Comparison of ENCODE assay signal across 7 mouse cellular contexts in the genomic region with DNA sequence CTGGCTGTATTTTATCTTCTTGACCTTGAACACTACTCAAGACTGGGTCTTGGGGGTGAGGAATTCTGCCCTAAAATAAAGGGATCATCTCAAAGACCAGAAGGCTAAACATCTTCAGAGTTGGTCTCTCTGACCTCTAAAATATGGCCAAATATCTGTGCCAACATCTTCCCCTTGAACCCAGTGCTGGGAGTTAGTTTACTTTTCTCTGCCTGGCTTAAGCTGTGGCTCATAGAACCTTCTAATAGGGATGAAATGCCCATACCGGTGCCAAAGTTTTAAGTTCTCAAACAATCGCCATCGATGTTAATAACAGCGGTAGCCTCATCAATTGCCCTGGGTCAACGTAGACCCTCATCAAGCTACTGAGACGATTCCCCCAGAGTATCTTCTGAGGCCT. TPM values are rescaled to one million over a fixed set of nuclear protein-coding genes. Genes with fewer than 3 reads are reported as not detected.
DNase-seq lines count a peak whose midpoint lies in the region; ATAC-seq and TF ChIP-seq lines count a peak whose summit lies in the region.

No protein-coding gene starts in this region.

- peaks cover 4% of the 10 kb centered on the region; the same call in 1 of the 2 replicates for H3K4me1 ChIP-seq in lung, embryonic 14.5 days (ENCODE audit: insufficient read depth)
- peaks cover 4% of the 10 kb centered on the region; the same call in 1 of the 2 replicates for H3K4me1 ChIP-seq in forebrain, embryonic 11.5 days (replicated peaks; ENCODE audit: control insufficient read depth, insufficient read depth, low read length)
- H3K4me1 ChIP-seq in limb, embryonic 12.5 days (replicated peaks) = peaks cover 11% of the 10 kb centered on the region
- peaks cover 18% of the 10 kb centered on the region for H3K4me1 ChIP-seq in olfactory bulb, adult 2 months (ENCODE audit: control insufficient read depth, insufficient read depth, low read length)

- H3K36me3 ChIP-seq in lung, embryonic 14.5 days (ENCODE audit: insufficient read depth) = no peaks in the 10 kb centered on the region
- H3K36me3 ChIP-seq in forebrain, embryonic 11.5 days (ENCODE audit: control insufficient read depth, insufficient read depth, low read length) = no peaks in the 10 kb centered on the region
- H3K36me3 ChIP-seq in limb, embryonic 12.5 days = 0 out of 2 replicates have a peak, but pooled peaks cover 3% of the 10 kb centered on the region

- no peak overlapping the region for H3K27ac ChIP-seq in lung, embryonic 14.5 days (ENCODE audit: low read depth)
- no peak overlapping the region for H3K27ac ChIP-seq in forebrain, embryonic 11.5 days (ENCODE audit: low read depth, low read length)
- no peak overlapping the region for H3K27ac ChIP-seq in limb, embryonic 12.5 days
- no peak overlapping the region for H3K27ac ChIP-seq in olfactory bulb, adult 2 months (ENCODE audit: insufficient read depth, low read depth, low read length)

- no peak for ATAC-seq in lung, embryonic 14.5 days (ENCODE audit: insufficient read depth)
- no peak for ATAC-seq in forebrain, embryonic 11.5 days (replicated peaks; ENCODE audit: low FRiP score)
- ATAC-seq in limb, embryonic 12.5 days (ENCODE audit: insufficient number of reproducible peaks, insufficient read depth, low FRiP score, low TSS enrichment, low read depth) = no peak

- peaks cover 56% of the 10 kb centered on the region for H3K27me3 ChIP-seq in lung, embryonic 14.5 days (ENCODE audit: insufficient read depth, low read length)
- peaks cover 35% of the 10 kb centered on the region for H3K27me3 ChIP-seq in forebrain, embryonic 11.5 days (ENCODE audit: control insufficient read depth, insufficient read depth, low read length)
- peaks cover 68% of the 10 kb centered on the region for H3K27me3 ChIP-seq in limb, embryonic 12.5 days

- peak overlapping the region; percentile 51; the same call in 1 of the 2 replicates for H3K9ac ChIP-seq in lung, embryonic 14.5 days
- H3K9ac ChIP-seq in forebrain, embryonic 11.5 days (ENCODE audit: low read length) = peak overlapping the region; percentile 41
- H3K9ac ChIP-seq in limb, embryonic 12.5 days (replicated peaks) = peak overlapping the region; percentile 66

- H3K4me2 ChIP-seq in lung, embryonic 14.5 days = peak overlapping the region; percentile 99
- H3K4me2 ChIP-seq in forebrain, embryonic 11.5 days (ENCODE audit: low read depth, low read length, severe bottlenecking) = peak overlapping the region; percentile 99
- H3K4me2 ChIP-seq in limb, embryonic 12.5 days = peak overlapping the region; percentile 98

- H3K4me3 ChIP-seq in lung, embryonic 14.5 days (ENCODE audit: low read depth, low read length) = peak overlapping the region; percentile 54
- peak overlapping the region; percentile 49 for H3K4me3 ChIP-seq in forebrain, embryonic 11.5 days (ENCODE audit: low read depth, low read length)
- H3K4me3 ChIP-seq in limb, embryonic 12.5 days (replicated peaks) = peak overlapping the region; percentile 60
- peak overlapping the region; percentile 54 for H3K4me3 ChIP-seq in olfactory bulb, adult 2 months (ENCODE audit: insufficient read depth, low read depth, low read length)

- H3K9me3 ChIP-seq in lung, embryonic 14.5 days (ENCODE audit: low read depth, low read length) = no peaks in the 10 kb centered on the region
- H3K9me3 ChIP-seq in forebrain, embryonic 11.5 days (ENCODE audit: control insufficient read depth, low read length) = no peaks in the 10 kb centered on the region
- H3K9me3 ChIP-seq in limb, embryonic 12.5 days = no peaks in the 10 kb centered on the region

- no peak for DNase-seq in lung, embryonic 14.5 days
- no peak for DNase-seq in lung, adult 18-20 months
- DNase-seq in forebrain, embryonic 11.5 days (ENCODE audit: low spot score) = no peak
- no peak for DNase-seq in cerebellum, adult 18-20 months
- DNase-seq in right cerebral cortex, postnatal 25 days = no peak

- 5% methylated on average over 6 of the region's 6 CpGs for WGBS in lung, embryonic 14.5 days
- WGBS in forebrain, embryonic 11.5 days = 6% methylated on average over 6 of the region's 6 CpGs
- WGBS in limb, embryonic 12.5 days = 5% methylated on average over 6 of the region's 6 CpGs
- 5% methylated on average over 6 of the region's 6 CpGs for WGBS in olfactory bulb, adult 2 months

- TF ChIP-seq POLR2A in olfactory bulb, adult 2 months (IDR thresholded peaks at IDR 0.05; ENCODE audit: insufficient read depth, low read depth, low read length) = no peak

- TF ChIP-seq CTCF in lung, embryonic 14.5 days (IDR thresholded peaks at IDR 0.05; ENCODE audit: low read depth) = no peak
- no peak for TF ChIP-seq CTCF in olfactory bulb, adult 2 months (IDR thresholded peaks at IDR 0.05; ENCODE audit: insufficient read depth, low read depth, low read length)

RNA-seq across cellular contexts. Expression of a gene that starts 0.4 kb away (rescaled TPM):
- polyA plus RNA-seq in lung, embryonic 14.5 days (2014; fragmentation: Nextera tagmentation; extraction: Ambion mirVana) = 0.22 and 0.99 TPM in 2 replicates
- polyA plus RNA-seq in forebrain, embryonic 11.5 days (2014; fragmentation: Nextera tagmentation; extraction: Ambion mirVana) = 0.08 and 0.40 TPM in 2 replicates
- 0.33 and 0.54 TPM in 2 replicates for polyA plus RNA-seq in limb, embryonic 12.5 days (2016; fragmentation: Nextera tagmentation; extraction: Ambion mirVana)
- not detected in 2 replicates for polyA plus RNA-seq in olfactory bulb, adult 2 months (2012; ENCODE audit: insufficient read depth, insufficient read length, low replicate concordance, missing spikeins)

RNA-seq across cellular contexts. Expression of a gene that starts 27.6 kb away (rescaled TPM):
- 12.1 and 12.9 TPM in 2 replicates for polyA plus RNA-seq in lung, embryonic 14.5 days (2014; fragmentation: Nextera tagmentation; extraction: Ambion mirVana)
- 19.0 and 22.0 TPM in 2 replicates for polyA plus RNA-seq in forebrain, embryonic 11.5 days (2014; fragmentation: Nextera tagmentation; extraction: Ambion mirVana)
- 12.9 and 13.1 TPM in 2 replicates for polyA plus RNA-seq in limb, embryonic 12.5 days (2016; fragmentation: Nextera tagmentation; extraction: Ambion mirVana)
- polyA plus RNA-seq in olfactory bulb, adult 2 months (2012; ENCODE audit: insufficient read depth, insufficient read length, low replicate concordance, missing spikeins) = not detected in 2 replicates

RNA-seq across cellular contexts. Expression of a gene that starts 31.5 kb away (rescaled TPM):
- polyA plus RNA-seq in lung, embryonic 14.5 days (2014; fragmentation: Nextera tagmentation; extraction: Ambion mirVana) = 18.4 and 21.1 TPM in 2 replicates
- 19.2 and 21.2 TPM in 2 replicates for polyA plus RNA-seq in forebrain, embryonic 11.5 days (2014; fragmentation: Nextera tagmentation; extraction: Ambion mirVana)
- 10.2 and 10.3 TPM in 2 replicates for polyA plus RNA-seq in limb, embryonic 12.5 days (2016; fragmentation: Nextera tagmentation; extraction: Ambion mirVana)
- polyA plus RNA-seq in olfactory bulb, adult 2 months (2012; ENCODE audit: insufficient read depth, insufficient read length, low replicate concordance, missing spikeins) = not detected in 2 replicates

RNA-seq across cellular contexts. Expression of a gene that starts 53.1 kb away (rescaled TPM):
- 3.0 and 3.2 TPM in 2 replicates for polyA plus RNA-seq in lung, embryonic 14.5 days (2014; fragmentation: Nextera tagmentation; extraction: Ambion mirVana)
- 3.3 TPM in 2 replicates for polyA plus RNA-seq in forebrain, embryonic 11.5 days (2014; fragmentation: Nextera tagmentation; extraction: Ambion mirVana)
- polyA plus RNA-seq in limb, embryonic 12.5 days (2016; fragmentation: Nextera tagmentation; extraction: Ambion mirVana) = 1.5 and 2.4 TPM in 2 replicates
- not detected in 2 replicates for polyA plus RNA-seq in olfactory bulb, adult 2 months (2012; ENCODE audit: insufficient read depth, insufficient read length, low replicate concordance, missing spikeins)

RNA-seq across cellular contexts. Expression of a gene that starts 53.9 kb away (rescaled TPM):
- 39.2 and 40.3 TPM in 2 replicates for polyA plus RNA-seq in lung, embryonic 14.5 days (2014; fragmentation: Nextera tagmentation; extraction: Ambion mirVana)
- polyA plus RNA-seq in forebrain, embryonic 11.5 days (2014; fragmentation: Nextera tagmentation; extraction: Ambion mirVana) = 32.2 and 35.8 TPM in 2 replicates
- polyA plus RNA-seq in limb, embryonic 12.5 days (2016; fragmentation: Nextera tagmentation; extraction: Ambion mirVana) = 49.1 and 53.2 TPM in 2 replicates
- not detected in 2 replicates for polyA plus RNA-seq in olfactory bulb, adult 2 months (2012; ENCODE audit: insufficient read depth, insufficient read length, low replicate concordance, missing spikeins)
